ENCODE assay signal across 11 mouse cellular contexts in the genomic region with DNA sequence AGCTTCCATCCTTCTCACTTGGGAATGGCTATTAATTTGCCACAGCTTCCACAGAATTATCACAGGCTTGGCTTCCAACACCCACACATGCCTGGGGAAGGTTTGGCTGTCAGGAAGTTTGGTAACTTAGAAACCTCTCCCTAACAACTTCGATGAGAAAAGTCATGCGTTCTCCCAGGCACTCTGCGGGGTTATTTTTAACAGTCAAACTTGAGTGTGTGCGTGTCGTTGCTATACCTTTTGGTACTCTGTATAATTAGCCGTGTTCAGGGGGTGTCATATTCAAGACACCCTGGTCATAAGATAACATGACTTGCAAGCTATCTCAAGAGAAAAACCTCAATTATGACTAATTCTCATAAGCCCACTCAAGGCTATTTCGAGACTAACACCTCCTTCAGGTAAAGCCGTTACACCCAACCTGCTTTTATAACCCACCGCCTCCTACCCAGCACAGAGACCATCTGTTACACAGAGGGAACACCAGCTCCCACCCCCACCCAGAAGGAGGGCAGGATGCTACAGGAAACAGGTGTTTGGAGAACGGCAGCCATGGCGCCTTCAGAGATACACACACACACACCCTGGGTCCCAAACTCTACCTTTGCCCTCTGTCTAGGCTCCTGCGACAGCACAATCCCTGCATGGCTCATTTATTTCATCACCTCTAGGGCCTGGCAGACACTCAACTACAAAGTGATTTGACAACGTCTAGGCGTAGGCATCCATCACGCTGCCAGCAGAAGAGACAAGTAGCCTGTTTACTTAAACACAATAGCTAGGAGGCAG. TPM values are rescaled to one million over a fixed set of nuclear protein-coding genes. Genes with fewer than 3 reads are reported as not detected.
DNase-seq lines count a peak whose midpoint lies in the region; ATAC-seq and TF ChIP-seq lines count a peak whose summit lies in the region.
"Had no signal": no experiment of that assay in that cellular context is flagged by ENCODE, and none has a peak within 500 bp of the region (broad histone marks: within the 10 kb centered on the region; RNA-seq: fewer than 3 reads in every experiment).

No protein-coding gene starts in this region.

- TF ChIP-seq CTCF in liver, postnatal 0 days (IDR thresholded peaks at IDR 0.05; ENCODE audit: low read depth) = no peak
- no peak for TF ChIP-seq CTCF in heart, adult 2 months (IDR thresholded peaks at IDR 0.05)

- no peaks in the 10 kb centered on the region for H3K9me3 ChIP-seq in liver, postnatal 0 days (ENCODE audit: low read length)
- no peaks in the 10 kb centered on the region for H3K9me3 ChIP-seq in liver, embryonic 11.5 days (ENCODE audit: control insufficient read depth, low read length)
- no peaks in the 10 kb centered on the region for H3K9me3 ChIP-seq in forebrain, embryonic 12.5 days
- H3K9me3 ChIP-seq: limb, embryonic 12.5 days had no signal

- H3K79me2 ChIP-seq in heart, adult 2 months (replicated peaks; ENCODE audit: control insufficient read depth, insufficient read depth, low read length) = no peaks in the 10 kb centered on the region

- DNase-seq in liver, postnatal 0 days = no peak
- DNase-seq in liver, embryonic 11.5 days (ENCODE audit: low spot score) = no peak
- DNase-seq in heart, adult 2 months = peak; percentile 26 to 46
- DNase-seq in kidney, adult 11 months = peak; percentile 79
- DNase-seq in right cerebral cortex, postnatal 14 days = peak; percentile 60
- no peak for DNase-seq in spleen, postnatal 10 days (ENCODE audit: low spot score in 2 of 2)
- DNase-seq: embryo, embryonic 11 days had no signal

- TF ChIP-seq POLR2A in heart, adult 2 months (IDR thresholded peaks at IDR 0.05; ENCODE audit: insufficient read depth, low read depth, low read length) = no peak

- peaks cover 5% of the 10 kb centered on the region; the same call in 1 of the 2 replicates for H3K4me1 ChIP-seq in liver, postnatal 0 days (ENCODE audit: insufficient read depth)
- H3K4me1 ChIP-seq in liver, embryonic 11.5 days (replicated peaks; ENCODE audit: control insufficient read depth, insufficient read depth, low read length) = peaks cover 6% of the 10 kb centered on the region; the same call in 1 of the 2 replicates
- peaks cover 5% of the 10 kb centered on the region for H3K4me1 ChIP-seq in heart, adult 2 months (ENCODE audit: control insufficient read depth, insufficient read depth, low read length)
- H3K4me1 ChIP-seq in forebrain, embryonic 12.5 days = peaks cover 18% of the 10 kb centered on the region

- no peak overlapping the region for H3K4me3 ChIP-seq in liver, postnatal 0 days (ENCODE audit: low read depth, low read length)
- H3K4me3 ChIP-seq in liver, embryonic 11.5 days (ENCODE audit: low read depth, low read length) = no peak overlapping the region
- H3K4me3 ChIP-seq in heart, adult 2 months = no peak overlapping the region
- no peak overlapping the region for H3K4me3 ChIP-seq in forebrain, embryonic 12.5 days (replicated peaks)

- H3K9ac ChIP-seq in liver, postnatal 0 days (replicated peaks) = no peak overlapping the region
- no peak overlapping the region for H3K9ac ChIP-seq in liver, embryonic 11.5 days (ENCODE audit: low read depth, low read length)
- no peak overlapping the region for H3K9ac ChIP-seq in heart, adult 2 months (ENCODE audit: low read depth, low read length)
- no peak overlapping the region for H3K9ac ChIP-seq in forebrain, embryonic 12.5 days
- H3K9ac ChIP-seq: limb, embryonic 12.5 days had no signal

- no peak overlapping the region for H3K4me2 ChIP-seq in liver, postnatal 0 days (ENCODE audit: low read depth, low read length)
- no peak overlapping the region for H3K4me2 ChIP-seq in liver, embryonic 11.5 days
- H3K4me2 ChIP-seq in forebrain, embryonic 12.5 days = no peak overlapping the region

- TF ChIP-seq EP300 in liver, postnatal 0 days (IDR thresholded peaks at IDR 0.05; ENCODE audit: low read depth) = no peak
- TF ChIP-seq EP300 in heart, adult 2 months (IDR thresholded peaks at IDR 0.05; ENCODE audit: insufficient read depth, low read depth, low read length) = no peak

- intact Hi-C loops in heart, adult 2 months (cut with DNase I) = no loop called here

- 44% methylated on average over 15 of the region's 15 CpGs for WGBS in liver, postnatal 0 days (ENCODE audit: insufficient replicate concordance)
- whole genome bisulfite sequencing in liver, embryonic 11.5 days = 56% methylated on average over 15 of the region's 15 CpGs
- WGBS in heart, adult 2 months = 22% methylated on average over 15 of the region's 15 CpGs
- WGBS in forebrain, embryonic 12.5 days = 79% methylated on average over 15 of the region's 15 CpGs

- no peaks in the 10 kb centered on the region for H3K36me3 ChIP-seq in liver, postnatal 0 days (replicated peaks; ENCODE audit: insufficient read depth, low read length)
- H3K36me3 ChIP-seq in liver, embryonic 11.5 days (ENCODE audit: control insufficient read depth, insufficient read depth, low read length) = no peaks in the 10 kb centered on the region
- no peaks in the 10 kb centered on the region for H3K36me3 ChIP-seq in heart, adult 2 months (ENCODE audit: control insufficient read depth, insufficient read depth, low read length)
- no peaks in the 10 kb centered on the region for H3K36me3 ChIP-seq in forebrain, embryonic 12.5 days (replicated peaks)
- H3K36me3 ChIP-seq: limb, embryonic 12.5 days had no signal

- no peak overlapping the region; the same call in 1 of the 2 replicates for H3K27ac ChIP-seq in liver, postnatal 0 days (ENCODE audit: low read depth)
- H3K27ac ChIP-seq in liver, embryonic 11.5 days (ENCODE audit: low read depth, low read length) = no peak overlapping the region
- H3K27ac ChIP-seq in heart, adult 2 months = peak overlapping the region; percentile 34
- no peak overlapping the region for H3K27ac ChIP-seq in forebrain, embryonic 12.5 days

- H3K27me3 ChIP-seq in liver, postnatal 0 days (ENCODE audit: insufficient read depth, low read length) = peaks cover 6% of the 10 kb centered on the region; the same call in 1 of the 2 replicates
- peaks cover 13% of the 10 kb centered on the region for H3K27me3 ChIP-seq in liver, embryonic 11.5 days (replicated peaks; ENCODE audit: control insufficient read depth, insufficient read depth, low read length)
- H3K27me3 ChIP-seq in heart, adult 2 months (ENCODE audit: control insufficient read depth, insufficient read depth, low read length) = no peaks in the 10 kb centered on the region
- peaks cover 23% of the 10 kb centered on the region for H3K27me3 ChIP-seq in forebrain, embryonic 12.5 days
- H3K27me3 ChIP-seq: limb, embryonic 12.5 days had no signal

- ATAC-seq in liver, postnatal 0 days = peak; percentile 43
- ATAC-seq in liver, embryonic 11.5 days (replicated peaks; ENCODE audit: low FRiP score) = no peak
- no peak for ATAC-seq in forebrain, embryonic 12.5 days (ENCODE audit: low FRiP score)
- ATAC-seq in granulocyte monocyte progenitor cell, adult 5-6 weeks (replicated peaks; ENCODE audit: poor library complexity, severe bottlenecking) = no peak

RNA-seq across cellular contexts. Expression of a gene that starts 0.9 kb away (rescaled TPM):
- not detected in 2 replicates for polyA plus RNA-seq in liver, postnatal 0 days (2015; fragmentation: Nextera tagmentation; extraction: Ambion mirVana)
- 0.22 and 0.27 TPM in 2 replicates for polyA plus RNA-seq in liver, embryonic 11.5 days (2014; fragmentation: Nextera tagmentation; extraction: Ambion mirVana)
- under 1 TPM in 1 of 2 experiments, not detected in 1; 0.14 TPM for total RNA-seq in heart, adult 2 months (2021)
- 0.76 and 0.98 TPM in 2 replicates for polyA plus RNA-seq in heart, adult 2 months (2012; rRNA removed)
- 0.18 and 0.26 TPM in 2 replicates for polyA plus RNA-seq in forebrain, embryonic 12.5 days (2016; fragmentation: Nextera tagmentation; extraction: Ambion mirVana)
- not detected in 2 replicates for total RNA-seq in granulocyte monocyte progenitor cell, adult 5-6 weeks (2014; fragmentation: Nextera tagmentation)
- total RNA-seq in granulocyte monocyte progenitor cell, adult 5-6 weeks (2017) = not detected in 2 replicates

RNA-seq across cellular contexts. Expression of a gene that starts 13.3 kb away (rescaled TPM):
- 0.05 and 0.08 TPM in 2 replicates for polyA plus RNA-seq in liver, postnatal 0 days (2015; fragmentation: Nextera tagmentation; extraction: Ambion mirVana)
- 0.48 and 0.74 TPM in 2 replicates for polyA plus RNA-seq in liver, embryonic 11.5 days (2014; fragmentation: Nextera tagmentation; extraction: Ambion mirVana)
- 1 to 10 TPM; 1.6 to 2.7 TPM for total RNA-seq in heart, adult 2 months (2021)
- polyA plus RNA-seq in heart, adult 2 months (2012; rRNA removed) = 7.2 and 7.5 TPM in 2 replicates
- 2.0 TPM in 2 replicates for polyA plus RNA-seq in forebrain, embryonic 12.5 days (2016; fragmentation: Nextera tagmentation; extraction: Ambion mirVana)
- total RNA-seq in granulocyte monocyte progenitor cell, adult 5-6 weeks (2014; fragmentation: Nextera tagmentation) = not detected in 2 replicates
- not detected in 2 replicates for total RNA-seq in granulocyte monocyte progenitor cell, adult 5-6 weeks (2017)

RNA-seq across cellular contexts. Expression of a gene that starts 33.7 kb away (rescaled TPM):
- not detected in 2 replicates for polyA plus RNA-seq in liver, postnatal 0 days (2015; fragmentation: Nextera tagmentation; extraction: Ambion mirVana)
- not detected in 2 replicates for polyA plus RNA-seq in liver, embryonic 11.5 days (2014; fragmentation: Nextera tagmentation; extraction: Ambion mirVana)
- under 1 TPM; 0.18 to 0.26 TPM for total RNA-seq in heart, adult 2 months (2021)
- polyA plus RNA-seq in heart, adult 2 months (2012; rRNA removed) = 0.12 and 0.14 TPM in 2 replicates
- not detected in 2 replicates for polyA plus RNA-seq in forebrain, embryonic 12.5 days (2016; fragmentation: Nextera tagmentation; extraction: Ambion mirVana)
- total RNA-seq in granulocyte monocyte progenitor cell, adult 5-6 weeks (2014; fragmentation: Nextera tagmentation) = not detected in 2 replicates
- total RNA-seq in granulocyte monocyte progenitor cell, adult 5-6 weeks (2017) = not detected in 2 replicates
- polyA plus RNA-seq: neural tube, embryonic 14.5 days had no signal

RNA-seq across cellular contexts. Expression of a gene that starts 51.8 kb away (rescaled TPM):
- polyA plus RNA-seq in liver, postnatal 0 days (2015; fragmentation: Nextera tagmentation; extraction: Ambion mirVana) = 0.05 and 0.06 TPM in 2 replicates
- 0.25 TPM in 1 of 2 replicates, not detected in the other for polyA plus RNA-seq in liver, embryonic 11.5 days (2014; fragmentation: Nextera tagmentation; extraction: Ambion mirVana)
- total RNA-seq in heart, adult 2 months (2021) = under 1 TPM; 0.26 to 0.55 TPM
- 2.3 and 2.7 TPM in 2 replicates for polyA plus RNA-seq in heart, adult 2 months (2012; rRNA removed)
- polyA plus RNA-seq in forebrain, embryonic 12.5 days (2016; fragmentation: Nextera tagmentation; extraction: Ambion mirVana) = 0.13 TPM in 1 of 2 replicates, not detected in the other
- not detected in 2 replicates for total RNA-seq in granulocyte monocyte progenitor cell, adult 5-6 weeks (2014; fragmentation: Nextera tagmentation)
- total RNA-seq in granulocyte monocyte progenitor cell, adult 5-6 weeks (2017) = not detected in 2 replicates
- polyA plus RNA-seq: limb, embryonic 12.5 days had no signal

Comparison
In these comparisons a context has a peak if more than half of its experiments do, and no peak if none do; other contexts are left out.
1. DNase-seq: peak in heart, adult 2 months (2 of 2), kidney, adult 11 months (single experiment) and right cerebral cortex, postnatal 14 days (single experiment); none in liver, postnatal 0 days (single experiment), liver, embryonic 11.5 days (single experiment) and spleen, postnatal 10 days (0 of 2).